Mouse (Mus musculus): Measurements from ENCODE around the gene Serinc3.
"Not testable (repeated sequence)": the region's sequence is repeated elsewhere in the genome, so short reads cannot be mapped to it uniquely, and the experiment has no call there.

Gene Serinc3

DNA sequence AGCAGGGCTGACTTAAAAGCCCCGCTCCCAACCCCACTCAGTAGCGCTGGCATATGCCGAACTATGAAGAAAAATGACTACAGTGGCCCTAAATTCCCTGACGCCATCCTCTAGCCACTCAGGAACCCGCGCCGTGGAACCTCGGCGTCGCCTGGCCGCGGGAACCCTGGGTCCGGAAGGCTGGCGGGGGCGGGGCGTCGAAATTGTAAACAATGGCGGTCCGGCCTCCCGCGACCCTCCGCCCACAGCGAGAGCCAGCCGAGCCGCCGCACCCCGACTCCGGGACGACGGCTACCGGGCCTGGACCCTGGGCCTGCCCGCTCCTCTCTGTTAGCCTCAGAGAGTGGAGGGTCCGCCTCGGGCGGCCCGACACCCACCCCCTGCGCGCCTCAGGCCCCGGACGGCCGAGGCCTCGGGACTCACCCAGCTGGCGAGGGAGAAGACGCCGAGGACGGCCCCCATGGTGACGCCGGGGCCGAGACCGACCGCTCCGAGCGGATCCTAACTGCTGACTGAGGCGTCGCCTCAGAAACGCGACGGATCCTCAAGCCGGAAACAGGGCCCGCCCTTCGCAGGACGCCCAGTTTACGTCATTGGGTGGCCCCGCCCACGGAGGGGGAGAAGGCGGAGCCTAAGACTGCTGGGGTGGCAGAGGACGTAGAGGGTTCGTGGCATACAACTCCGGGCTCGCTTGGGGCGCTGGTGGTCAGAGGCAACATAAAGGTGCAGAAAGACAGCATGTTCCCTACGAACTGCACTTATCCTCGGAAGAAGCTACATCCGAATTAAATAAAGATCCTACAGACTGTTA is at the start of gene Serinc3:
Gene Serinc3 (minus strand): TSS at position 557 of the 811 bp plus-strand sequence.
- DNase-seq (ENCODE audit: low read depth, low spot score) = peak; percentile 98

- DNase-seq (ENCODE audit: low read depth, low spot score) = no peak
Observed at GRCm38 (mm10) chr2:163693716-163694314, 48.9 kb upstream of the Serinc3 start.

GRCm38 (mm10) chr2:163692873-163693612 is 48.1 kb upstream of the Serinc3 start:
- no peak for DNase-seq (ENCODE audit: low read depth, low spot score)

- no peak for DNase-seq (ENCODE audit: low read depth, low spot score)
Observed at GRCm38 (mm10) chr2:163691846-163692605, 47.1 kb upstream of the Serinc3 start.

GRCm38 (mm10) chr2:163690409-163691304 is 45.7 kb upstream of the Serinc3 start:
- no peak for DNase-seq (ENCODE audit: low read depth, low spot score)

DNA sequence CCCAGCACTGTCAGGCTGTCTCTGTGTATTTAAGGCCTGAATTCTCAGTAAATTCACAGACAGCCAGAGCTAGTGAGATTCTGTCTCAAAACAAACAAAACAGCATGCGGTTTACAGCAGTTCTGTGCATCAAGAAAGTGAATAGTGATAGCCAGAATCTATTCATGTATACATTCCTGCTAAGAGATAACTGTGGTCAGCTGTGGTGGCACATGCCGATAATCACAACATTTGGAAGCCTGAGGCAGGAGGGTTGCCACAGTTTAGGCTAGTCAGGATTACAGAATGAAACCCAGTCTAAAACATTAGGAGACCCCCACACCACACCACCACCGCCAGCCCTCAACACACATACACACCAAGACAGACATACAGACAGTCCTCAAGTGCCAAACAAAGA is 44.8 kb upstream of the Serinc3 start:
- DNase-seq (ENCODE audit: low read depth, low spot score) = no peak

DNA sequence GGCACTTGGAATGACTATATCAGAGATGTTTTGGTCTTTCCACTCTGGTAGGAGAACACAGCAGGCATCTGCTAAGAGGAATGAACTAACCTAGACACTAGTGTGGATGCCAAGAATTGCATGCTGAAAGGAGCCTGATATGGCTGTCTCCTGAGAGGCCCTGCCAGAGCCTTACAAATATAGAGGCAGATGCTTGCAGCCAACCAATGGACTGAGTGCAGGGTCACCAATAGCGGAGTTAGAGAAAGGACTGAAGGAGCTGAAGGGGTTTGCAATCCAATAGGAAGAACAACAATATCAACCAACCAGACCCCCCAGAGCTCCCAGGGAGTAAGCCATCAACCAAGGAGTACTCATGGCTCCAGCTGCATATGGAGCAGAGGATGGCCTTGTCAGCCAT is 43.4 kb upstream of the Serinc3 start:
- not testable (repeated sequence) for DNase-seq (ENCODE audit: low read depth, low spot score)

- no peak for DNase-seq (ENCODE audit: low read depth, low spot score)
Observed at GRCm38 (mm10) chr2:163686886-163687285, 42.0 kb upstream of the Serinc3 start.

- no peak for DNase-seq (ENCODE audit: low read depth, low spot score)
Observed at GRCm38 (mm10) chr2:163686233-163686632, 41.3 kb upstream of the Serinc3 start.

- no peak for DNase-seq (ENCODE audit: low read depth, low spot score)
Observed at GRCm38 (mm10) chr2:163685761-163686200, 40.9 kb upstream of the Serinc3 start.

- no peak for DNase-seq (ENCODE audit: low read depth, low spot score)
Observed at GRCm38 (mm10) chr2:163685287-163685686, 40.4 kb upstream of the Serinc3 start.

GRCm38 (mm10) chr2:163682344-163682743 is 37.4 kb upstream of the Serinc3 start:
- DNase-seq (ENCODE audit: low read depth, low spot score) = no peak

- no peak for DNase-seq (ENCODE audit: low read depth, low spot score)
Observed at GRCm38 (mm10) chr2:163676745-163677144, 31.8 kb upstream of the Serinc3 start.

DNA sequence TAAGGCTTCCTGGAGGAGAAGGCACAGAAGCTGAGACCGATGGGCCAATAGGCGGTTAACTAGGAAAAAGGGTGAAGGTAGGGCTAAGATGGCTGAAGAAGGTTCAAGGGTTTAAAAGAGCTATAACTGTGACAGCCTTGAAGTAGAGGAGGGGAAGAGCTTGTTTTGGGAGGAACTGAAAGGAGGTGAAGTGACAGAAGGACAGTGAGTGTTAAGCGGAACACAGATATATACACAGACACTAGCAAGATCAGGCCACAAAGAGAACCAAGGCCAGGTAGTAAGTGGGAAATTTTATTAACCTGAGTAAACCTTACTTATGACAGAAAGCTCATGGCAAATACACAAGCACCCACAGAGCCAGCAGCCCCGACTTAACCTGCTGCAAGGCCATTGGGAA is 31.4 kb upstream of the Serinc3 start:
- no peak for DNase-seq (ENCODE audit: low read depth, low spot score)

- DNase-seq (ENCODE audit: low read depth, low spot score) = no peak
Observed at GRCm38 (mm10) chr2:163675662-163676061, 30.7 kb upstream of the Serinc3 start.

GRCm38 (mm10) chr2:163675144-163675619 is 30.3 kb upstream of the Serinc3 start:
- DNase-seq (ENCODE audit: low read depth, low spot score) = no peak

DNA sequence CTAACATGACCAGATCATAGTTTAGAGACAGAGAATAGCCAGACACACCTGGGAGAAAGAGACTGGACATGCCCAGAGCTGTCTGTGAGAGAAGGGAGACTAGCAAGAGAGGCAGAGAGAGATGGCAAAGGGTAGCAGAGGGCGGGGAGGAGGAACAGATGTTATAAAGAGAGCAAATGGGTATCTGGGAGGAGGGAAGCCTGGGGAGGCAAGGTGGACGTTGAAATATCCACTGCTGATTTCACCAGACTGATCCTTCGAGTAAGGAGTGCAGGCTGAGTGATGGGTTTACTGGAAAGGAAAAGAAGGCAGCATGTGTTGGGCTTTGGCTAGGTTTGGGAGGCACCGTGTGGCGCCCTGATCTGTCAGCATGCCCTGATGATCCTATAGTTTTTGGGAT is 29.5 kb upstream of the Serinc3 start:
- DNase-seq (ENCODE audit: low read depth, low spot score) = no peak

- DNase-seq (ENCODE audit: low read depth, low spot score) = no peak
Observed at GRCm38 (mm10) chr2:163670872-163671594, 26.1 kb upstream of the Serinc3 start.

GRCm38 (mm10) chr2:163667045-163667444 is 22.1 kb upstream of the Serinc3 start:
- no peak for DNase-seq (ENCODE audit: low read depth, low spot score)

GRCm38 (mm10) chr2:163663930-163664329 is 19.0 kb upstream of the Serinc3 start:
- DNase-seq (ENCODE audit: low read depth, low spot score) = no peak

All from embryo, embryonic 11.5 days (tissue).